Mouse (Mus musculus): ENCODE measurements around the gene Pnlip. TPM values are rescaled to one million over a fixed set of nuclear protein-coding genes. Genes with fewer than 3 reads are reported as not detected.

The Pnlip gene
- polyA plus RNA-seq, 1 experiment = not detected

GRCm38 (mm10) chr19:58662098-58662497 is 9.8 kb downstream of the Pnlip start:
- H3K4me3 ChIP-seq (ENCODE audit: insufficient read depth, poor library complexity, severe bottlenecking) = no peak overlapping the region
- H3K79me2 ChIP-seq (ENCODE audit: control insufficient read depth, insufficient read depth) = no peaks in the 10 kb centered on the region
- no peaks in the 10 kb centered on the region for H3K27me3 ChIP-seq (ENCODE audit: control insufficient read depth, insufficient read depth, insufficient read length)
- no peaks in the 10 kb centered on the region for H3K36me3 ChIP-seq (ENCODE audit: control insufficient read depth, insufficient read depth)
- TF ChIP-seq MAX (IDR thresholded peaks at IDR 0.05) (no peak), MYOD1 (IDR thresholded peaks at IDR 0.05; ENCODE audit: control insufficient read depth, insufficient read length, low read depth) (no peak), CTCF (IDR thresholded peaks at IDR 0.05; ENCODE audit: control insufficient read depth, insufficient read depth, insufficient read length) (no peak), MYOG (IDR thresholded peaks at IDR 0.05; ENCODE audit: control insufficient read depth, extremely low read depth, insufficient read length) (no peak)
- no peaks in the 10 kb centered on the region for H3K79me3 ChIP-seq (ENCODE audit: low read depth)
- H3ac ChIP-seq (ENCODE audit: control insufficient read depth, insufficient read length, low read depth) = no peak overlapping the region

GRCm38 (mm10) chr19:58663317-58663716 is 11.0 kb downstream of the Pnlip start:
- TF ChIP-seq MYOD1 (IDR thresholded peaks at IDR 0.05; ENCODE audit: control insufficient read depth, insufficient read length, low read depth) = no peak
- TF ChIP-seq CEBPB (IDR thresholded peaks at IDR 0.05; ENCODE audit: low read depth) = no peak
- no peak for TF ChIP-seq MYOG (IDR thresholded peaks at IDR 0.05; ENCODE audit: control insufficient read depth, extremely low read depth, insufficient read length)
- no peak for TF ChIP-seq FOSL1 (IDR thresholded peaks at IDR 0.05; ENCODE audit: insufficient read depth, low read length, poor library complexity, severe bottlenecking)
- TF ChIP-seq MAX (IDR thresholded peaks at IDR 0.05) = no peak
- TF ChIP-seq CTCF (IDR thresholded peaks at IDR 0.05; ENCODE audit: control insufficient read depth, insufficient read depth, insufficient read length) = no peak
- TF ChIP-seq USF1 (IDR thresholded peaks at IDR 0.05; ENCODE audit: low read depth) = no peak
- Histone ChIP-seq H3K36me3 (ENCODE audit: control insufficient read depth, insufficient read depth) (no peaks in the 10 kb centered on the region), H3K79me2 (ENCODE audit: control insufficient read depth, insufficient read depth) (no peaks in the 10 kb centered on the region), H3K79me3 (ENCODE audit: low read depth) (no peaks in the 10 kb centered on the region), H3K27me3 (ENCODE audit: control insufficient read depth, insufficient read depth, insufficient read length) (no peaks in the 10 kb centered on the region), H3ac (ENCODE audit: control insufficient read depth, insufficient read length, low read depth) (no peak overlapping the region), H3K4me3 (ENCODE audit: insufficient read depth, poor library complexity, severe bottlenecking) (no peak overlapping the region)

GRCm38 (mm10) chr19:58664901-58665300 is 12.6 kb downstream of the Pnlip start:
- no peak overlapping the region for H3K4me3 ChIP-seq (ENCODE audit: insufficient read depth, poor library complexity, severe bottlenecking)
- no peaks in the 10 kb centered on the region for H3K36me3 ChIP-seq (ENCODE audit: control insufficient read depth, insufficient read depth)
- no peak for TF ChIP-seq MYOD1 (IDR thresholded peaks at IDR 0.05; ENCODE audit: control insufficient read depth, insufficient read length, low read depth)
- TF ChIP-seq MYOG (IDR thresholded peaks at IDR 0.05; ENCODE audit: control insufficient read depth, extremely low read depth, insufficient read length) = no peak
- TF ChIP-seq CTCF (IDR thresholded peaks at IDR 0.05; ENCODE audit: control insufficient read depth, insufficient read depth, insufficient read length) = no peak
- TF ChIP-seq USF1 (IDR thresholded peaks at IDR 0.05; ENCODE audit: low read depth) = no peak
- no peak for TF ChIP-seq MAX (IDR thresholded peaks at IDR 0.05)
- no peak for TF ChIP-seq FOSL1 (IDR thresholded peaks at IDR 0.05; ENCODE audit: insufficient read depth, low read length, poor library complexity, severe bottlenecking)
- no peak for TF ChIP-seq CEBPB (IDR thresholded peaks at IDR 0.05; ENCODE audit: low read depth)
- no peaks in the 10 kb centered on the region for H3K79me3 ChIP-seq (ENCODE audit: low read depth)
- no peaks in the 10 kb centered on the region for H3K27me3 ChIP-seq (ENCODE audit: control insufficient read depth, insufficient read depth, insufficient read length)
- no peak overlapping the region for H3ac ChIP-seq (ENCODE audit: control insufficient read depth, insufficient read length, low read depth)
- no peaks in the 10 kb centered on the region for H3K79me2 ChIP-seq (ENCODE audit: control insufficient read depth, insufficient read depth)

- H3K4me3 ChIP-seq (ENCODE audit: insufficient read depth, poor library complexity, severe bottlenecking) = no peak overlapping the region
- H3K79me3 ChIP-seq (ENCODE audit: low read depth) = no peaks in the 10 kb centered on the region
- no peaks in the 10 kb centered on the region for H3K36me3 ChIP-seq (ENCODE audit: control insufficient read depth, insufficient read depth)
- TF ChIP-seq FOSL1 (IDR thresholded peaks at IDR 0.05; ENCODE audit: insufficient read depth, low read length, poor library complexity, severe bottlenecking) (no peak), CTCF (IDR thresholded peaks at IDR 0.05; ENCODE audit: control insufficient read depth, insufficient read depth, insufficient read length) (no peak), CEBPB (IDR thresholded peaks at IDR 0.05; ENCODE audit: low read depth) (no peak), MYOD1 (IDR thresholded peaks at IDR 0.05; ENCODE audit: control insufficient read depth, insufficient read length, low read depth) (no peak), MAX (IDR thresholded peaks at IDR 0.05) (no peak), USF1 (IDR thresholded peaks at IDR 0.05; ENCODE audit: low read depth) (no peak), MYOG (IDR thresholded peaks at IDR 0.05; ENCODE audit: control insufficient read depth, extremely low read depth, insufficient read length) (no peak)
- H3ac ChIP-seq (ENCODE audit: control insufficient read depth, insufficient read length, low read depth) = no peak overlapping the region
- no peaks in the 10 kb centered on the region for H3K27me3 ChIP-seq (ENCODE audit: control insufficient read depth, insufficient read depth, insufficient read length)
- no peaks in the 10 kb centered on the region for H3K79me2 ChIP-seq (ENCODE audit: control insufficient read depth, insufficient read depth)
Observed at GRCm38 (mm10) chr19:58674644-58675043, 22.3 kb downstream of the Pnlip start.

- no peaks in the 10 kb centered on the region for H3K79me3 ChIP-seq (ENCODE audit: low read depth)
- H3K27me3 ChIP-seq (ENCODE audit: control insufficient read depth, insufficient read depth, insufficient read length) = no peaks in the 10 kb centered on the region
- no peaks in the 10 kb centered on the region for H3K36me3 ChIP-seq (ENCODE audit: control insufficient read depth, insufficient read depth)
- no peaks in the 10 kb centered on the region for H3K79me2 ChIP-seq (ENCODE audit: control insufficient read depth, insufficient read depth)
- H3K4me3 ChIP-seq (ENCODE audit: insufficient read depth, poor library complexity, severe bottlenecking) = no peak overlapping the region
- TF ChIP-seq USF1 (IDR thresholded peaks at IDR 0.05; ENCODE audit: low read depth) (no peak), MYOD1 (IDR thresholded peaks at IDR 0.05; ENCODE audit: control insufficient read depth, insufficient read length, low read depth) (no peak), CTCF (IDR thresholded peaks at IDR 0.05; ENCODE audit: control insufficient read depth, insufficient read depth, insufficient read length) (no peak), FOSL1 (IDR thresholded peaks at IDR 0.05; ENCODE audit: insufficient read depth, low read length, poor library complexity, severe bottlenecking) (no peak), CEBPB (IDR thresholded peaks at IDR 0.05; ENCODE audit: low read depth) (no peak)
- H3ac ChIP-seq (ENCODE audit: control insufficient read depth, insufficient read length, low read depth) = no peak overlapping the region
Observed at GRCm38 (mm10) chr19:58677117-58677516, 24.8 kb downstream of the Pnlip start.

- Histone ChIP-seq H3K79me2 (ENCODE audit: control insufficient read depth, insufficient read depth) (no peaks in the 10 kb centered on the region), H3K27me3 (ENCODE audit: control insufficient read depth, insufficient read depth, insufficient read length) (no peaks in the 10 kb centered on the region)
- TF ChIP-seq CEBPB (IDR thresholded peaks at IDR 0.05; ENCODE audit: low read depth) = no peak
- TF ChIP-seq MYOD1 (IDR thresholded peaks at IDR 0.05; ENCODE audit: control insufficient read depth, insufficient read length, low read depth) = no peak
- TF ChIP-seq FOSL1 (IDR thresholded peaks at IDR 0.05; ENCODE audit: insufficient read depth, low read length, poor library complexity, severe bottlenecking) = no peak
- no peak for TF ChIP-seq MAX (IDR thresholded peaks at IDR 0.05)
- no peak for TF ChIP-seq MYOG (IDR thresholded peaks at IDR 0.05; ENCODE audit: control insufficient read depth, extremely low read depth, insufficient read length)
- no peak for TF ChIP-seq USF1 (IDR thresholded peaks at IDR 0.05; ENCODE audit: low read depth)
- no peak for TF ChIP-seq CTCF (IDR thresholded peaks at IDR 0.05; ENCODE audit: control insufficient read depth, insufficient read depth, insufficient read length)
Observed at GRCm38 (mm10) chr19:58688933-58689332, 36.6 kb downstream of the Pnlip start.

More at GRCm38 (mm10) chr19:58688933-58689332, 36.6 kb downstream of the Pnlip start:
- H3K36me3 ChIP-seq (ENCODE audit: control insufficient read depth, insufficient read depth) = no peaks in the 10 kb centered on the region
- no peaks in the 10 kb centered on the region for H3K79me3 ChIP-seq (ENCODE audit: low read depth)
- no peak overlapping the region for H3ac ChIP-seq (ENCODE audit: control insufficient read depth, insufficient read length, low read depth)
- no peak overlapping the region for H3K4me3 ChIP-seq (ENCODE audit: insufficient read depth, poor library complexity, severe bottlenecking)
